In genomic region chr5:90246567-90246966, GRCm38 (mm10) we compare ENCODE assay signal across 19 mouse cellular contexts. TPM values are rescaled to one million over a fixed set of nuclear protein-coding genes. Genes with fewer than 3 reads are reported as not detected.
A peak's percentile ranks its signal among the peaks of the same experiment; 100 is the strongest.
DNase-seq lines count a peak whose midpoint lies in the region; ATAC-seq and TF ChIP-seq lines count a peak whose summit lies in the region.
"Had no signal": no experiment of that assay in that cellular context is flagged by ENCODE, and none has a peak within 500 bp of the region (broad histone marks: within the 10 kb centered on the region; RNA-seq: fewer than 3 reads in every experiment).

No protein-coding gene starts in this region.

- no peak for TF ChIP-seq POLR2A in testis, adult 2 months (IDR thresholded peaks at IDR 0.05; ENCODE audit: control insufficient read depth, low read depth, low read length)

- no peaks in the 10 kb centered on the region for H3K4me1 ChIP-seq in testis, adult 2 months (ENCODE audit: control insufficient read depth, insufficient read depth, low read length)
- H3K4me1 ChIP-seq in liver, embryonic 15.5 days (replicated peaks), result peaks cover 10% of the 10 kb centered on the region
- no peaks in the 10 kb centered on the region for H3K4me1 ChIP-seq in embryonic facial prominence, embryonic 10.5 days
- H3K4me1 ChIP-seq: embryonic facial prominence, embryonic 15.5 days; forebrain, embryonic 13.5 days; hindbrain, embryonic 13.5 days; lung, embryonic 15.5 days; midbrain, embryonic 10.5 days; neural tube, embryonic 15.5 days had no signal

- DNase-seq in testis, postnatal 14 days (ENCODE audit: low spot score), result no peak
- DNase-seq in embryonic facial prominence, embryonic 10.5 days (ENCODE audit: low spot score), result no peak
- no peak for DNase-seq in layer of hippocampus, adult 9-11 months
- DNase-seq in right cerebral cortex, adult 2 months (ENCODE audit: low spot score in 2 of 2), result no peak
- DNase-seq: cerebellum, adult 11-12 months; heart, adult 18-20 months; kidney, adult 18-20 months; retina, postnatal 1 day; thymus, postnatal 4 days had no signal

- peaks cover 7% of the 10 kb centered on the region for H3K36me3 ChIP-seq in testis, adult 2 months (ENCODE audit: control insufficient read depth, insufficient read depth, low read length)
- H3K36me3 ChIP-seq in liver, embryonic 15.5 days (replicated peaks), result peaks cover 79% of the 10 kb centered on the region
- H3K36me3 ChIP-seq in embryonic facial prominence, embryonic 10.5 days (replicated peaks), result peaks cover 96% of the 10 kb centered on the region

- H3K27me3 ChIP-seq in testis, adult 2 months (ENCODE audit: control insufficient read depth, insufficient read depth, low read length), result no peaks in the 10 kb centered on the region
- no peaks in the 10 kb centered on the region for H3K27me3 ChIP-seq in liver, embryonic 15.5 days
- no peaks in the 10 kb centered on the region for H3K27me3 ChIP-seq in embryonic facial prominence, embryonic 10.5 days (replicated peaks; ENCODE audit: low read depth, poor library complexity, severe bottlenecking)
- H3K27me3 ChIP-seq: embryonic facial prominence, embryonic 15.5 days; forebrain, embryonic 13.5 days; hindbrain, embryonic 13.5 days; lung, embryonic 15.5 days; neural tube, embryonic 15.5 days had no signal

- peak; percentile 79; the same call in 1 of the 2 replicates for ATAC-seq in erythroblast, adult 5-6 weeks (replicated peaks; ENCODE audit: low FRiP score, poor library complexity, severe bottlenecking)
- ATAC-seq in liver, embryonic 15.5 days (ENCODE audit: insufficient read depth), result peak; percentile 83
- ATAC-seq: forebrain, embryonic 13.5 days had no signal

- H3K4me3 ChIP-seq in testis, adult 2 months (ENCODE audit: control insufficient read depth, low read depth, low read length), result peak overlapping the region; percentile 15; the same call in 1 of the 2 replicates
- no peak overlapping the region for H3K4me3 ChIP-seq in liver, embryonic 15.5 days (replicated peaks)
- H3K4me3 ChIP-seq in embryonic facial prominence, embryonic 10.5 days, result no peak overlapping the region
- H3K4me3 ChIP-seq: embryonic facial prominence, embryonic 15.5 days; forebrain, embryonic 13.5 days; hindbrain, embryonic 13.5 days; left cerebral cortex, adult 2 months; lung, embryonic 15.5 days; midbrain, embryonic 10.5 days; neural tube, embryonic 15.5 days had no signal

- H3K4me2 ChIP-seq in liver, embryonic 15.5 days, result no peak overlapping the region
- H3K4me2 ChIP-seq: embryonic facial prominence, embryonic 15.5 days; forebrain, embryonic 13.5 days; hindbrain, embryonic 13.5 days; lung, embryonic 15.5 days; neural tube, embryonic 15.5 days had no signal

- 53% methylated on average over 4 of the region's 4 CpGs for WGBS in liver, embryonic 15.5 days (ENCODE audit: insufficient replicate concordance)
- 84% methylated on average over 4 of the region's 4 CpGs for WGBS in embryonic facial prominence, embryonic 10.5 days

- no peak overlapping the region for H3K27ac ChIP-seq in testis, adult 2 months (ENCODE audit: control insufficient read depth, insufficient read depth, low read depth, low read length)
- peak overlapping the region; percentile 45; the same call in 1 of the 2 replicates for H3K27ac ChIP-seq in liver, embryonic 15.5 days (replicated peaks)
- no peak overlapping the region for H3K27ac ChIP-seq in embryonic facial prominence, embryonic 10.5 days (replicated peaks)
- H3K27ac ChIP-seq: embryonic facial prominence, embryonic 15.5 days; forebrain, embryonic 13.5 days; hindbrain, embryonic 13.5 days; left cerebral cortex, adult 2 months; lung, embryonic 15.5 days; midbrain, embryonic 10.5 days; neural tube, embryonic 15.5 days had no signal

- H3K9me3 ChIP-seq in liver, embryonic 15.5 days (replicated peaks), result no peaks in the 10 kb centered on the region
- H3K9me3 ChIP-seq in embryonic facial prominence, embryonic 10.5 days, result no peaks in the 10 kb centered on the region
- H3K9me3 ChIP-seq: embryonic facial prominence, embryonic 15.5 days; forebrain, embryonic 13.5 days; hindbrain, embryonic 13.5 days; lung, embryonic 15.5 days; midbrain, embryonic 10.5 days; neural tube, embryonic 15.5 days had no signal

- H3K9ac ChIP-seq in liver, embryonic 15.5 days, result no peak overlapping the region
- H3K9ac ChIP-seq: embryonic facial prominence, embryonic 15.5 days; forebrain, embryonic 13.5 days; hindbrain, embryonic 13.5 days; lung, embryonic 15.5 days; neural tube, embryonic 15.5 days had no signal

- TF ChIP-seq CTCF in testis, adult 2 months (IDR thresholded peaks at IDR 0.05; ENCODE audit: control insufficient read depth, insufficient read depth, insufficient replicate concordance, low read depth, low read length), result no peak

RNA-seq across cellular contexts. Expression of gene Cox18, which starts 22.8 kb away (rescaled TPM):
- 15.3 and 16.3 TPM in 2 replicates for polyA plus RNA-seq in testis, adult 2 months (2012; rRNA removed)
- total RNA-seq in erythroblast, adult 5-6 weeks (2015; ENCODE audit: low replicate concordance), result 8.4 and 13.4 TPM in 2 replicates
- total RNA-seq in erythroblast, adult 5-6 weeks (2017; ENCODE audit: low replicate concordance), result 2.8 TPM in 1 of 2 replicates, not detected in the other
- 10.8 and 11.8 TPM in 2 replicates for polyA plus RNA-seq in liver, embryonic 15.5 days (2015; fragmentation: Nextera tagmentation; extraction: Ambion mirVana)
- 33.0 and 36.3 TPM in 2 replicates for polyA plus RNA-seq in embryonic facial prominence, embryonic 10.5 days (2016; fragmentation: Nextera tagmentation; extraction: Ambion mirVana)
